Mouse (Mus musculus): Measurements from ENCODE around the gene Esyt2. TPM values are rescaled to one million over a fixed set of nuclear protein-coding genes. Genes with fewer than 3 reads are reported as not detected.
"Not testable (repeated sequence)": the region's sequence is repeated elsewhere in the genome, so short reads cannot be mapped to it uniquely, and the experiment has no call there.

The Esyt2 gene
- 10 to 100 TPM; 18.7 to 20.6 TPM for total RNA-seq (2021)
- long read RNA-seq, experiment 1, partial matches to known transcripts, result 1 of 4 reads
- long read RNA-seq, experiment 1, other reads (novel, unspliced or antisense), result 3 of 4 reads
- long read RNA-seq, experiment 2, full-length matches to known transcripts, result 1 of 9 reads
- long read RNA-seq, experiment 2, partial matches to known transcripts, result 4 of 9 reads
- long read RNA-seq, experiment 2, other reads (novel, unspliced or antisense), result 4 of 9 reads

DNA sequence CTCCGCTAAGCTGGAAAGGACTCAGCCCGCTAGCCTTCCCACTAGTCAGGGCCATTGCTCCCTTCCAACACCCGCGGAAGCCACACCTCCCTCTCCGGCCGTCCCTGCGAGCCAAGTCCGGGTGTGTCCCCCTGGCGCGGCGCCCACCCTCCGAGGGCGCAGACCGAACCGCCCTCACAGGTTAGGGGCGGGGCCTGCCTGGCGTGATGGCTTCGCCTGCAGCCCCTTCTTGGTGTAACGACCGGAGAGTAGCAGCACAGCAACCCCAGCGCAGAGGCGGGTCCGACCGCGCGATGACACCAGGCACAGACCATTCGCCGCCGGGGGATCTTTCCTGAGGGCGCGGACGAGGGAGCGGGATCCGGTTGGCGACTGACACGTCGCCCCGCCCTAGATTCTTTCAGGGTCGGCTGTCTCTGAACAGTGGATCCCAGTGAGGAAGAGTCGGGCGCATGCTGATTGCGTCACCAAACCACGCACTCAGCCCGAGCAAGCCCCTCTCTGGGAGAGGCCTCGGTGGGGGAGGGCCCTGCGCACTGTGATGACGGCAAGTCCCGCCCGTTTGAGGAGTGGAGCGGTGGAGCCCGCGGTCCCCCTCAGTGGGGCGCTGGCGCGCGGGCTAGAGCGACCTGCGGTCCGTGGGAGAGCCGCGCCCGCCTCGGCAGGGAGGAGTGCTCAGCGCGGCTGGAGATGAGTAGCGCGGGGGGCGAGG is at the start of gene Esyt2:
TSS of gene Esyt2 (plus strand) at position 544 of the 712 bp plus-strand sequence.
- peak; percentile 99 to 100 for DNase-seq
- intact Hi-C loops (cut with DNase I), result loop anchor here (1.0 to 5.0 kb wide), 2 partner anchors 19 to 46 kb away; no protein-coding TSS in a partner anchor

DNA sequence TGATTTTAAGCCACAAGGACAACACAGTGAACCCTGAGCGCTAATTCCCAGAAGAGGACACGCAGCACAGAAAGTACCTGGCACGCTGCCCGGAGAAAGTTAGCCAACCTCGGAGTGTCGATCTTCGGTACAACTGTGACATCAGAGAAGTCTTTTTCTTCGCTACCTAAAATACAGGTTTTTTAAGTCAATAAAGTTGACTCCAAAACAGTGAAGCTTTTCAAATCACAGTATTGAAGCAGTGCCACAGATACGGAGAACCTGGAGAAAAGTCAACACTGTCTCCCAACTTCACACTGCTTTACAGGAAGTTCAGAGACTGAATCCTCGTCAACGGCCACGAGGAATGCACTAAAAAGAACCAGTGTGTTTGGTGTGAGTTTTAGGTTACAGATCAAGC is 49.4 kb upstream of the Esyt2 start:
- DNase-seq, result peak; percentile 83 to 89
- intact Hi-C loops (cut with DNase I), result loop anchor here (5.0 kb wide), 1 partner anchor 391 kb away; no protein-coding TSS in a partner anchor

DNA sequence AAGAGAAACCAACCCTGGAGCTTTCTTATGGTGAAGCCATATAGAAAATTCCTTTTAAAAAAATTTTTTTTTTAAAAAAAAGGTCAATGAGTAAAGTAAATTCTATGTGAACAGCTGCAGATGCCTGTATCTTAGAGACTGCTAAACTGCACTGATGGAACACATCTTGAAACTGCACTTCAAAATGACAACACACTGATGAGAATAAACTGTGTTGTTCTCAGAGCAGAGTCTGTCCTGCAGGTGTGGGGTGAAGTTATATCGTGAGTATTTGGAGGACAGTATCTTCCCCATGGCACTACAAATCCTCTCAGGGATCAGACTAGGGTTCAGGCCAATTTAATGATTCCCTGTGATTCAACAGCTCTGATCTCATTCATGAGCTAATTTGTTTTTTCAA is 48.9 kb upstream of the Esyt2 start:
- intact Hi-C loops (cut with DNase I), result loop anchor here (5.0 kb wide), 1 partner anchor 390 kb away; no protein-coding TSS in a partner anchor
- DNase-seq, result no peak

DNA sequence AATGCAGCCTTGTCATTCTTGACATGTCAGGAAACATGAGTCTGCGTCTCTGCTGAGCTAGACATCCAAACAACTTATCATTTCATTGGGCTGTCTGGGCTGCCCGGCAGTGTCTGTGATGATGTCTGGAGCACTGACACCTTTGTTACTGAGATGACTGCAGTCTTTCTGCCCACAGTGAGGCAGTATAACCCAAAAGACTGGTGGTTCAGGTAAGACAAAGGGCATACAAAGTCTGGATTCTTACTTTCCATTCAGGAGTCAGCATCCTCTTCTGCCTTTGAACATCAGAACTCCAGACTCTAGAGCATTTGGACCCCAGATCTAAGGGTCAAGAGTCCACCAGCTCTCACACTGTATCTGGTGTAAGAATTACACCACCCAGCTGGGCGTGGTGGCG is 45.6 kb upstream of the Esyt2 start:
- DNase-seq, result no peak
- intact Hi-C loops (cut with DNase I), result no loop called here

DNA sequence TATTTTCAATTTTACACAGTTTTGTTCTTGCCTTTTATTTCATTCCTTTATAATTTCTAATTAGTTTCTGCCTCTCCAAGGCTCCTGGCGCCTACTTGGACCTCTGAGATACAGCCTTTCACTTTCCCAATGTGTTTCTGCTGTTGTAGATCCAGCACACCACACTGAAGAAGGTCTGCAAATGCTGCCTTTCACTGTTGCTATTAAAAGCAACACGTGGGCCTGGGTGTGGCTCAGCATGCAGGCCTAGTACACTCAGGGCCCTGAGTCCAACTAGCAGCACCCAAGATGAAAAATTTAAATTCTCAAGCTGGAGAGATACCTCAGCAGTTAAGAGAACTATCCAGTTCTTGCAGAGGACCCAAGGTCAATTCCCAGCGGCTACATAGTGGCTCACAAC is 44.3 kb upstream of the Esyt2 start:
- intact Hi-C loops (cut with DNase I), result no loop called here
- peak in 1 of 2 experiments; percentile 15 for DNase-seq

DNA sequence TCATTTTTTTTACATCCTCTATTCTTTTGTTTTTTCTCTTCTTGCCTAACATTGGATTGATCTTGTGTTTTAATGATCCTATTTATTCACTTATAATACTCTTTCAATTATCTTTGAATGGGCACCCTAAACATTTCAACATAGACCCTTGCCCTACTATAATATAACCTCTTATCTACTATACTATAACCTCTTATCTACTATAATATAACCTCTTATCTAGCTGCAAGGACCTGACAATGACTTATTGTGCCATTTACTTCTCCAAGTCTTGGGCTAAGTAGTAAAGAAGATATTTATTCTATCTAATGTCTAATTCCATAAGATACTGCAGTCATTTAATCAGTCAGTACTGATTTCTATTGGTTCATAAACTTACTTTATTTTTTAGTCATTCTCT is 42.6 kb upstream of the Esyt2 start:
- no peak for DNase-seq
- intact Hi-C loops (cut with DNase I), result no loop called here

DNA sequence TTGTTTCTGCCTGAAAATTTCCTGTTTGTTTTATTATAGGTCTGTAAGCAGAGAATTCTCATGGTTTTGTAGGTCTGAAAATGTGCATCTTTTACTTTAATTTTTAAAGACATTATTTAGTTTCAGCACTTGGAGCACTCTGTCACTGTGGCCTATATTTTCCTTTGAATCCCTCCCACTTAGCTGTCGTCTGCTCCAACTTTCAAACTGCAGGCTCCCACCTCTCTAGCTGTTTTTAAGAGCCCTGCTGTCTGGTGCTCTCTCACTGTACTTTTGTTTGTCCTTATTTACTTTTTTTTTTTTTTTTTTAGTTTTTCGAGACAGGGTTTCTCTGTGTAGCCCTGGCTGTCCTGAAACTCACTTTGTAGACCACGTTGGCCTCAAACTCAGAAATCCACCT is 42.2 kb upstream of the Esyt2 start:
- intact Hi-C loops (cut with DNase I), result no loop called here
- DNase-seq, result no peak

DNA sequence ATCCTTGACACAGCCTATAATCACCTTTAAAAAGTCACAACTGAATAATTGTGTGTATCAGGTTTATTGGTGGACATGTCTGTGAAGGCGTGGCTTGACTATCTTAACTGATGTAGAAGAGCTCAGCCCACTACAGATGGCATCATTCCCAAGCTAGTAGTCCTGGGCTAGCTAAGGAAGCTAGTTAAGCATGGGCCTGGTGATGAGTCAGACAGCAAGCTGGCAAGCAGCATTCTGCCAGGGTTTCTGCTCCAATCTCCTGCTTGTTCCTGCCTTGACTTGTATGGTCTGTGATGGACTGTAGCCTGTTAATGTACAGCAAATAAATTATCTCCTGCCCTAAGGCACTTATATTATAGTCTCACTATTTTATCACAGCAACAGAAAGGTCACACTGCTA is 36.4 kb upstream of the Esyt2 start:
- intact Hi-C loops (cut with DNase I), result no loop called here
- no peak for DNase-seq

DNA sequence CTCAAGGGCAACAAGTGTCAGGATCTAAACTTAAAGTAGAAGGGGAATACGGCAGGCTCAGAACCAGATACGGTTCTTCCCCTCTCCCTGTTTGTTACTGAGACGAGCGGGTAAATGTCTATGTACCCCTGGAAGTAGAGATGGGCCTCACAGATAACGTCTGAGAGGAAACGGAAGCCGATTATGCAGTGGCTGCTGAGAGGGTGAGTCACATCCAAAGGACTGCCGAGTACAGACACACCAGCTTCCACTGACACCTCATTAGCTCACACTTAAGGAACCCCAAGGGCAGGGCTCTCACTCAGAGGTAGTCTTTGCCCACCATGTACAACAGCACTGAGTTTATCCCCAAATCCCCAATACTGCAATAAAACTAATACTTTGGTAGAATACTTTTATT is 26.3 kb upstream of the Esyt2 start:
- intact Hi-C loops (cut with DNase I), result no loop called here
- DNase-seq, result no peak

DNA sequence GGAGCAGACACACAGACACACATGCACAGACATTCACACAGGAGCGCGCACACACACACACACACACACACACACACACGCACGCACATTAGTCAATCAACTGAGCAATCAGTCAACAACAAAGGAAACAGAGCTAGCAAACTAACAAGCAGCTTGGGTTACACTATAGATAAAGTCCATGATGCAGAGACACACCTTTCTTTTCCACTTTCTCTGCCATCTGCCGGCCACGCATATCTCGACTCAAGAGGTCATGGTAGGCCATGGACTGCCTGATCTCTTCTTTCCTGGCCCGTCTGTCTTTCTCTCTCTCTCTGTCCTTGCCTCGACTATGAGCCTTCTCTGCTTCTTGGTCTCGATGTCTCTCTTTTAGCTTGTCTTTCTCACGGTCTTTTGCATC is 25.4 kb upstream of the Esyt2 start:
- no peak for DNase-seq
- intact Hi-C loops (cut with DNase I), result no loop called here

DNA sequence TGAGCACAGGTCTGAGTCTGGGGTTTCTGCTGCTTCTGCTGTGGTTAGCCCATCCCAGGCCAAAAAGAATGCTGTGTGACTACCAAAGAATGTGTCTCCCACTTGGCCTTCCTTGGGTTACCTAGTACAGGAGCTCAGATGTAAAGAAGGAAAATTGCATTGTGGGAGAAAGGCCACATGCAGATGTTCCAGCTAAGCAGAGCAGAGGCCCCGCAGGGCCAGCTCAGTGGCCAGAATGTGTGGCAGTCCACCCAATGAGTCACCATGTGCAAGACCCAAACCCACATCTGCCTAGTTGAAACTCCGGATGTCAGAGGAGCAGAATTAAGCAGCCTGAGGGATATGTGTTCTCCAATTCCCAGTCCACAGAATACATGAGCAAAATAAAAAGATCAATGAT is 22.7 kb upstream of the Esyt2 start:
- intact Hi-C loops (cut with DNase I), result no loop called here
- no peak for DNase-seq

DNA sequence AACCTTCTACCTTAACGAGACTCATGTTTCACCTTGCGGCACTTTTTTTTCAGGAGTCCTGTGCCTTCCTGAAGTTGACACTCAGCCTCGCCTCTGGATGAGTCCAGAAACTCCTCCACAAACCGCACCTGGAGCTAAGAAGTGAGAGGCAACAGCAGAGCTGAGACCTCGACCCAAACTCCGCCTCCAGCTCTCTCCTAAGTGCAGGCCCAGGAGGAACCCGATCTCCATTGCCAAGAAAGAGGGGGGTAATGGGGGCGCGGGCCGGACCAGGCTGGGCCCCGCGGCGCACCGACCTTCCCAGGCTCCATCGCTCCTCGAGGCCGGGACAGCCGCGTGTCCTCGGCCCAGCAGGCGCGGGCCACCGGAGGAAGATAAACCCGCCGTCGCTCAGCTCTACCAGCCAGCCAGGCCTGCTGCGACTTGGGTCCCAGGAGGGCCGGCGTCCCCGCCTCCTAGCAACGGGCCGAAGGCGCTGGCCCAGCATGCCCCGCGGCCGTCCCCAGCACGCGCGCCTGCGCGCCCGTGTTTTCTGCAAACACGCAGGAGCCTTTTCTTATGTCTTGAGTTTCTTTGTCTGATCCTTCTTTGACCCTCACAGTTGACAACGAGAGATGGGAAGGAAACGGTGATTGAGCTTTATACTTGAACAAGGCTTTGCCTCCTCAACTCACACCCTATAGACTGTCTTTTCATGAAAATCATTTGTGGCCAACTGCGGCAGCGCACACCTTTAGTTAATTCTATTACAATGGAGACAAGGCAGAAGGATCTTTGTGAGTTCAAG is 18.2 kb upstream of the Esyt2 start, which contains the start of gene Wdr60:
TSS of gene Wdr60 (minus strand) at position 468 of the 787 bp plus-strand sequence.
- peak; percentile 80 to 83 for DNase-seq
- intact Hi-C loops (cut with DNase I), result loop anchor here (1.0 kb wide), 1 partner anchor 18 kb away; no protein-coding TSS in a partner anchor

DNA sequence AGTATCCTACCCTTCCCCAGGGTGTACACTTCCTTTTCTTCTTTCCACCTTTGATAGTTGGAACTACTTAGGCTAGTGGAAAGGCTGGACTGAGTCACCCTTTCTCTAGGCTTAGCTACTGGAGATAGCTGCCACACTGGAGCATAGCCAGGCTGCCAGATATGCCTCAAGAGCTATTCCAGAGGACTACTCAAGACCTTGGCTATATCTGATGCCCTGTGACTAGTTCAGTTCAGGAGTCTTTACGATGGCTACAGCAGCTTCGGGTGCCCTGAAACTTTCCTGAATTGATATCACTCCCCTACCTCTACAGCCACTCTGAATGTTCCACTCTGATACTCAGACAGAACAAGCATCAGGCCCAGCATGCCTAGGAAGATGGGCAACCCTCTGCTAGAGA is 16.2 kb upstream of the Esyt2 start:
- intact Hi-C loops (cut with DNase I), result no loop called here
- no peak for DNase-seq

DNA sequence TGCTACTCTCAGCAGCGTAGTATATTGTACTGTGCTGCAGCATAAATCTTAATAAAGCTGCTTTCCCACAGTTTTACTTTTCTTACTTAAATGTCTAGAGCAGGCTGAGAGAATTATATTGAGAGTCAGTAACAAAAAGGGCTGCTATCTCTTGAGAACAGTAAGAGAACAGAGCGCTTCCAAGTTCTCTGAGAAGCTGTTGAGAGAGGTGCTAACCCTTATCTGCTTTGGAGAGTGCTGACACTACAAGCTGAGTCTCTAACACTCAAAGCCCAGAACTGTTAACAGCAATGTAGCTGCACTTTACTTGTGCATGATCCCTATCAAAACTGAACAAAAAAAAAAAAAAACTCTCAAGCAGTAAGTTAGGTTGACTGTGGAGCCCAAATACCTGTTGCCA is 15.7 kb upstream of the Esyt2 start:
- intact Hi-C loops (cut with DNase I), result no loop called here

DNA sequence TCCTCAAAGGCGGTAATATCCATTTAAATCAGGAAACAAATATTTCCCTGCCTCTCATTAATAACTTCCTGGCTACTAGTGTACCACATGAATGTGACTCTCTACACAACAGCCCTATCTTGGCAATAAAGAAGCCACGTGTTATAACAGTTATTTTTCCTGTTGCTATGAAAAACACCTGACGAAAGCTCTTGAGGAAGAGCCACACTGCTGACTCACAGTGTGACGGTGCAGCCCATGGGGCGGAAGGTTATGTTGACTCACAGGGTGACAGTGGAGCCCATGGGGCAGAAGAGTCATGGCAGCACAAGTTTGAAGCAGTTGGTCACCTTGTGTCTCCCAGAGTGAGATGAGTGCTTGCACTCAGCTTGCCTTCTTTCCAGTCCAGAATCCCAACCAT is 11.5 kb upstream of the Esyt2 start:
- DNase-seq, result no peak
- intact Hi-C loops (cut with DNase I), result no loop called here

More for the DNA sequence above, 15.7 kb upstream of the Esyt2 start:
- DNase-seq, result no peak

DNA sequence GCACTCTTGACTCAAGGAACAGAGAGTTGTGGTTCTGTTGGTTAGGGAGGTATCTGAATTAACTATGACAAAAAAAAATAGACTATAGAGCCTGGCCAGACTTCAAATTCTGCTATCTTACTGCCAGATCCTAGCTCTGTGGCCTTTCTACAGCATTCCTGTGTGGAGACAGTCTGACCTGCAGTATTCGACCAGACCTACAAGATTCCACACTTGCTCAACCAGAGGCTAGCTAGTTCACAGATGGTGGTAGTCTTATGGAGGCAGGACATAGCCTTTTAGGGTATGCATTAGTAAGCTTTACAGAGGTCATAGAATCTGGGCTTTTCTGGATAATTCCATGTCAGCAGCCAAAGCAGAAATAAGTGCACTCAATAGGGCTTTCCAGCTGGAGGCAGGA is 10.5 kb upstream of the Esyt2 start:
- intact Hi-C loops (cut with DNase I), result no loop called here
- DNase-seq, result no peak

DNA sequence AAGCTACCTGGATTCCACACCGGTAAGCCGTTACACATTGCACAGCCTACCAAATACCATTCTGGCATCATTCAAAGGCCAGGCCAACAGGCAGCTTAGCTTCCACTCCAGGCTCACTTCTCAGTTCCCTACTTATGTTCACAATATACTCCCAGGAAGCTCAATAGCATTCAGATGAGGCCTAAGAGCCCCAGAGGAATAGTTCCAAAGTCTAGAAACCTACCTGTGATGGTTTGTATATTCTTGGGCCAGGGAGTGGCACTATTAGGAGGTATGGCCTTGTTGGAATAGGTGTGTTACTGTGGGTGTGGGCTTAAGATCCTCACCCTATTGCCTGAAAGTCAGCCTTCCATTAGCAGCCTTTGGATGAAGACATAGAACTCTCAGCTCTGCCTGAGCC is 9.9 kb upstream of the Esyt2 start:
- intact Hi-C loops (cut with DNase I), result no loop called here
- DNase-seq, result no peak

DNA sequence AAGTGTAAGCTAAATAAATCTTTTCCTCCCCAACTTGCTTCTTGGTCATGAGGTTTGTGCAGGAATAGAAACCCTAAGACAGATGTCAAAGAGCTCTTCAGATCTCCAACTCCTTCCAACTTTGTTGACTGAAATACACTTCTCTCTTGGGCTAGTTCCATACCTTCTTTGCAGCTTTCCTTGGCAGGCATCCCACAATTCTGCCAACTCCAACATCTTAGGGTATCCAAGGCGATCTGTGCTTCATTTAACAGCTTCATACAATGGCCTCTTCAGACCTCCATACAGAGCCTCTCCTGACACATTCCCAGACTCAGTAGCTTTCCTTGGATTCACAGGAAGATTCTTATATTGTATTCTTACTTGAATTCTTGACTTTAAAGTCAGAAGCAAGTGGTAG is 7.3 kb upstream of the Esyt2 start:
- intact Hi-C loops (cut with DNase I), result no loop called here
- no peak for DNase-seq

DNA sequence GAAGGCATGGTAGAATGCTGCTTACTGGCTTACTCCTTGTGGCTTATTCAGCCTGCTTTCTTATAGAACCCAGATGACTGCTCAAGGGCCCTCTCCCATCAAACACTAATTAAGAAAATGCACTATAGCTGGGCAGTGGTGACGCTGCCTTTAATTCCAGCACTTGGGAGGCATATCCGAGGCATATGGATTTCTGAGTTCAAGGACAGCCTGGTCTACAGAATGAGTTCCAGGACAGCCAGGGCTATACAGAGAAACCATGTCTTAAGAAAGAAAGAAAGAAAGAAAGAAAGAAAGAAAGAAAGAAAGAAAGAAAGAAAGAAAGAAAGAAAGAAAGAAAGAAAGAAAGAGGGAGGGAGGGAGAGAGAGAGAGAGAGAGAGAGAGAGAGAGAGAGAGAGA is 5.9 kb upstream of the Esyt2 start, which contains the start of gene Gm11027:
TSS of gene Gm11027 (plus strand) at position 301 of the 400 bp plus-strand sequence.
- DNase-seq; intact Hi-C loops (cut with DNase I): not testable (repeated sequence)

DNA sequence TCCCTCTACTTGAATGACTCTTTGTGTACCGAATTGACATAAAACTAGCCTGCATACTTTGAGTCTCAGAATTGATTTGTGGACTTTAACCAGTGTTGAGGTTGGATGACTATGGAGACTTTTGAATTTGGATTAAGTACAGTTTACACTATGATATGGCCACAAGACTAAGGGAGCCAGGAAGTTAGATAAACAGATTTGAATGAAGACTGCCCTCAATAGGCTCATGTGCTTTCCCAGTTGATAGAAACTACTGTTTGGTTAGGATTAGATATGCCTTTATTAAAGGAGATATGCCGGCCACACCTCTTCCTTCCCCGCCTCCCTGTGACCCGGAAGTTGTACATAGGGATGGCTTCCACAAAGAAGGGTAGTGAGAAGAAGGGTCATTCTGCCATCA is 5.4 kb upstream of the Esyt2 start:
- DNase-seq, result no peak
- intact Hi-C loops (cut with DNase I), result no loop called here

DNA sequence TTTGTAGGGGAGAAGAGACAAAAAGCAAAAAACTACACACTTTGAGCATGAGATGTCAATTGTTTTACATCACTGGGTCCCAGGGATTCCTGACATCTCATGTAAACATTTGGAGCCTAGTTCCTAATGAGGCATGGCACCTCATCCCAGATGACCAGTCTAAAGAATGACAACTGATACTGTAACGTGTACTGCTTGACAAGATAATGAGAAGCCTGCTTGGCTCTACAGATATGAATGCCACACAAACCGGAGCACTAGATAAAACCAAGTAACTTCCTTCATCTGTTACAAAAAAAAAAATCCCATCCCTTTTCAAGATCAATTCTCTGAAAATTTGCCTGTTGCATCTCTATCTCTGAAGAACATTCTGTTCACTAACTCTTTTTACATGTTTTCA is 4.0 kb upstream of the Esyt2 start:
- no peak for DNase-seq
- intact Hi-C loops (cut with DNase I), result no loop called here
